Mouse (Mus musculus) lung, embryonic 16.5 days (tissue): ENCODE data around the gene Banf2. TPM values are rescaled to one million over a fixed set of nuclear protein-coding genes. Genes with fewer than 3 reads are reported as not detected.

Experiments used
- ATAC-seq: fragments of 200-750 bp; cut with Nextera tagmentation; 2 replicates; pipeline ENCODE4 v1.8.0; 2017; ENCODE audit warnings: low read depth, mild to moderate bottlenecking, moderate library complexity
- H3K27ac ChIP-seq: fragments of 300-500 bp; sonication (generic); 2 replicates; pipeline ENCODE4 v1.5.1; 2014; ENCODE audit warnings: mild to moderate bottlenecking, control low read depth, low read length
- H3K27me3 ChIP-seq: fragments of 300-500 bp; sonication (generic); 2 replicates; pipeline ENCODE4 v1.6.1; 2014; ENCODE audit warnings: low read depth, low read length, mixed read lengths; ENCODE audit not compliant: control insufficient read depth, insufficient read depth
- H3K36me3 ChIP-seq: fragments of 300-500 bp; sonication (generic); 2 replicates; pipeline ENCODE4 v1.6.1; 2014; ENCODE audit warnings: low read length; ENCODE audit not compliant: control insufficient read depth, insufficient read depth
- H3K4me1 ChIP-seq: fragments of 300-500 bp; sonication (generic); replicated peaks from 2 replicates; pipeline ENCODE4 v1.6.1; 2014; ENCODE audit warnings: low read length, mixed read lengths; ENCODE audit not compliant: control insufficient read depth, insufficient read depth
- H3K4me2 ChIP-seq: fragments of 300-500 bp; sonication (generic); 2 replicates; pipeline ENCODE4 v1.6.1; 2014; ENCODE audit warnings: low read depth, low read length, control low read depth
- H3K4me3 ChIP-seq: fragments of 300-500 bp; sonication (generic); 2 replicates; pipeline ENCODE4 v1.5.1; 2014; ENCODE audit warnings: mild to moderate bottlenecking, low read length, control low read depth
- H3K9ac ChIP-seq: fragments of 300-500 bp; sonication (generic); 2 replicates; pipeline ENCODE4 v1.6.1; 2014; ENCODE audit warnings: low read length, control low read depth
- H3K9me3 ChIP-seq: fragments of 300-500 bp; sonication (generic); 2 replicates; pipeline ENCODE4 v1.6.1; 2016; ENCODE audit warnings: low read length; ENCODE audit not compliant: control insufficient read depth
- WGBS: fragments of 180-500 bp; shearing (Covaris S2); extraction: QIAGEN DNeasy Blood & Tissue Kit; methylation state at CpG from one replicate; pipeline ENCODE4 v1.1.7; 2014; 5-methylcytosine and 5-hydroxymethylcytosine counted together
- polyA plus RNA-seq: library from polyadenylated mRNA; unstranded; fragments of >200 nt; fragmentation: Nextera tagmentation; extraction: Ambion mirVana; gene quantifications from 2 replicates; pipeline ENCODE4 v1.2.1, GENCODE M21; 2015

Gene Banf2
- polyA plus RNA-seq, 1 experiment from 2014 or later = not detected

DNA sequence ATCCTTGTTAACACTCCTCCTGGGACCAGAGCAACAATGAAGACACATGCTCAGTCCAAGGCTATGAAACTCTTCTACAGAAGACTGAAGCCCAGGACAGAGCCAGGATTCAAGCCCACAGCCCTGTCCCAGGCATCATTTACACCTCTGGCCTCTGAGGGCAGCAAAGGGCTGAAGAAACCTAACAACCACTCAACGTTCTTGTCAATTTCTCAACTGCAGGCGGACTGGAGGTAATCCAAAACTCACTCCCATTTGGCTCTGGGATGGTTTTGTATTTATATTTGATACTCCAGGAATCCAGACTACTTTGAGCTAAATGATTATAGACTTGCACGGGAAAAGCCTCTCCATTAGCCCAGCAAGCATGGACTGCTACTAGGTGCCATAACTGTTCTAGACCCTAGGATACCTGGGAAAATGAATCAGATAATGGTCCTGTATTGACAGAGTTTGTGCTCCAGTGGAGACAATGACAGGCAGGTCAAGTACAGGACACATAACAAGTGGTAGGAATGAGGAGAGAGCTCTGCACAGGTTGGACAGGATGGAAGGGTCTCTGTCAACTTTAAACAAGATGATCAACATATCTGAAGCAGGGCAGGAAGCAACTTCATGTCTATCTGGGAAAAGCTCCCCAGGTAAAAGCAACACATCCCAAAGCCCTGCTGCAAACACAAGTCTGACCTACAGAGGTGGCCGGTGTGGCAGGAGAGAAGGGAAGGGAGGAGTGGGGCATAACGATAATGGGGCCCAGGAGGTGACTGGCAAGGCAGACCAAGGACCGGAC lies 27.5 kb upstream of the Banf2 start:
- peak; percentile 31 for ATAC-seq
- no peaks in the 10 kb centered on the region for H3K9me3 ChIP-seq
- H3K4me3 ChIP-seq = no peak overlapping the region
- 50% methylated on average over 6 of the region's 6 CpGs for WGBS
- peaks cover 54% of the 10 kb centered on the region for H3K4me1 ChIP-seq
- no peaks in the 10 kb centered on the region for H3K27me3 ChIP-seq
- no peak overlapping the region for H3K9ac ChIP-seq
- H3K4me2 ChIP-seq = no peak overlapping the region
- no peaks in the 10 kb centered on the region for H3K36me3 ChIP-seq
- H3K27ac ChIP-seq = peak overlapping the region; percentile 26; the same call in 1 of the 2 replicates

DNA sequence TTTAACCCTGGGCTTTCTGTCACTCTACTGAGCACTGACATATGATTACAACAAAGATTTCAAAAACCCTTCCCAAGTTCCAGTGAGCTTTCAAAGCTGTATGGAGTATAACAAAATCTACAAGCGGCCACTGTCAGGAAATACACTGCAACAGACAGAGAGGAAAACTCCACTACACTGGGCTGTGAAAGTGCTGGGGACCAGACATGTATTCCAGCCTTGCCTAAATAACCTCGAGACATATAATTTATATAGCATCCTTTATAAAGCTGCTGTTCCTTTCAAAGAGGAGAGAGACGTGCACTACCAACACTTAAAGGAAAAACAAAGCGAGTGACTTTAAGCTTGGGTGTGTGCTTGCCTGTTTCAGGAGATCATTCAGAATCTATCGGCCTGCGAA lies 26.2 kb upstream of the Banf2 start:
- H3K27ac ChIP-seq = no peak overlapping the region
- no peak overlapping the region for H3K4me3 ChIP-seq
- 66% methylated on average over 6 of the region's 6 CpGs for WGBS
- no peaks in the 10 kb centered on the region for H3K9me3 ChIP-seq
- peaks cover 54% of the 10 kb centered on the region for H3K4me1 ChIP-seq
- no peak overlapping the region for H3K9ac ChIP-seq
- H3K36me3 ChIP-seq = no peaks in the 10 kb centered on the region
- H3K27me3 ChIP-seq = no peaks in the 10 kb centered on the region
- no peak for ATAC-seq
- no peak overlapping the region for H3K4me2 ChIP-seq

DNA sequence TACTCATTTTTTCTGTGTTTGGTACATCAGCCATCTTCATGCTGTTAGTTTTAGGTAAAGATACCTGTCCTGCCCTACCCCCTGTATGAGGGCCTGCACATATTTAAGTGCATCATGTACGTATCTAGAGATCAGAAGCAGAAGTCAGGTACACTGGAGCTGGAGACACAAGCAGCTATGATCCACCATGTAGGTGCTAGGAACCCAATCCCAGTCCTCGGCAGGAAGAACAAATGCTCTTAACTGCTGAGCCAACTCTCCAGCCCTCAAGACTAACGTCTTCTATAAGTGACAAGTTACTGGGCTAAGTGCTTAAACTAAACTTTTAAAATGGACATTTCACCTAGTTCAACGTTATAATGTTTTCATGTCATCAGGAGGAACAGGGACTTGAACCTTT lies 25.6 kb upstream of the Banf2 start:
- Histone ChIP-seq H3K36me3 (no peaks in the 10 kb centered on the region), H3K4me1 (peaks cover 54% of the 10 kb centered on the region), H3K4me3 (no peak overlapping the region), H3K4me2 (no peak overlapping the region), H3K9ac (no peak overlapping the region), H3K27ac (no peak overlapping the region), H3K9me3 (no peaks in the 10 kb centered on the region), H3K27me3 (no peaks in the 10 kb centered on the region)
- no peak for ATAC-seq
- WGBS = 64% methylated on average over 4 of the region's 4 CpGs

DNA sequence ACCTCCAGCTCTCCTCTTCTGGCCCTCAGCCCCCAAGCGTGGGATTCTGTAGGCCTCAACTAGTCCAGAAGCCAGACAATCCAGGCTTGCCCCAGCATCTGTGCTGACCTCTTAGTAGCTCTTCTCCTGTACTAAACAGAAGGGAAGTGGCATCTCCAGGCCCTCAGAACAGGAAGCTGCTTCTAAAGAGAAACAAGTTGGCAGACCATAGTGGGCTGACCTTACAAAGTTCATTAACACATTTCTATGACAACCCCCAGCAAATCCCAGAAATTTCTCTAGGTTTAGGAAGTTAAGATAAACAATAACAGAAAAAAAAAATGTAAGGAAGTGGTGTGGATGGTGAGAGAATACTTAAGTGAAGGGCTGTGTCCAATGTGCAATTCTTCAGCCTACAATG lies 23.8 kb upstream of the Banf2 start:
- ATAC-seq = no peak
- Histone ChIP-seq H3K4me2 (peak overlapping the region; percentile 63), H3K27ac (peak overlapping the region; percentile 94), H3K4me1 (peaks cover 43% of the 10 kb centered on the region), H3K9ac (peak overlapping the region; percentile 20), H3K36me3 (no peaks in the 10 kb centered on the region), H3K27me3 (no peaks in the 10 kb centered on the region), H3K4me3 (peak overlapping the region; percentile 80), H3K9me3 (no peaks in the 10 kb centered on the region)
- WGBS = 64% methylated on average over 1 of the region's 1 CpGs

DNA sequence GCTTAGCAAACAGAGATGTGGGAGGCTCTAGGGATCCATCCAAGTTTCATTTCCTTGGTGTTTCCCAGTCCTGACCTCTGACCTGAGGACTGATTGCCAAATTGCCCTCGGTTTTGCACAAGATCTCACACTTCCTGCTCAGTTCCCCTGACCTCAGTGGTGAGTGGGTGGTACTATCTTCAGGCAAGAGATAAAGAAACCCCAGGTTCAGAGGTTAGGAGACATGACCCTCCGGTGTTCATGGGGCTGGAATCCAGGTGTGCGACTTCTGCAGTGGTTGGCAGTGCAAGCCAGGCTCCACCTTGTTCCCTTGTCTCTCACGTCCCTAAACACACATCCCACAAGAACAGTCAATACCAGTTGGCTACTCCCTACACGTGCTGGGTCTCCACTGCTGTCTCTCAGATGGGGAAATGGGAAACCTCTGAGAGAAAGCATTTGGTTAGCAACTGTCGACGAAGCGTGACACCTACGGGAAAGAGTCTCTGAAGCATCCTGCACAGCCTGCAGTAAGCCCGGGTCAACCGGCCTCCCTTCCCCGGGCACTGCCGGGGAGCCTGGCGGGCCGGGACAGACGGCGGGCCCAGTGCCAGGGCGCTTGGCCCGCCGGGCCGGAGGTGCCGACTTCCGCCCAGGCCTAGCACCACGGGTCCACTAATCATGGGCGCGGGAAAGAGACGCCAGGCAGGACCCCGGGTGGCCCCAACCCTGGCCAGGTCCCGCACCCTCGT lies 23.1 kb upstream of the Banf2 start:
- Histone ChIP-seq H3K4me3 (peak overlapping the region; percentile 80), H3K9ac (peak overlapping the region; percentile 95), H3K4me1 (peaks cover 38% of the 10 kb centered on the region), H3K27ac (peak overlapping the region; percentile 94), H3K36me3 (no peaks in the 10 kb centered on the region), H3K4me2 (peak overlapping the region; percentile 63), H3K27me3 (no peaks in the 10 kb centered on the region), H3K9me3 (no peaks in the 10 kb centered on the region)
- WGBS = 1% methylated on average over 30 of the region's 30 CpGs
- peak; percentile 13; the same call in 1 of the 2 replicates for ATAC-seq

DNA sequence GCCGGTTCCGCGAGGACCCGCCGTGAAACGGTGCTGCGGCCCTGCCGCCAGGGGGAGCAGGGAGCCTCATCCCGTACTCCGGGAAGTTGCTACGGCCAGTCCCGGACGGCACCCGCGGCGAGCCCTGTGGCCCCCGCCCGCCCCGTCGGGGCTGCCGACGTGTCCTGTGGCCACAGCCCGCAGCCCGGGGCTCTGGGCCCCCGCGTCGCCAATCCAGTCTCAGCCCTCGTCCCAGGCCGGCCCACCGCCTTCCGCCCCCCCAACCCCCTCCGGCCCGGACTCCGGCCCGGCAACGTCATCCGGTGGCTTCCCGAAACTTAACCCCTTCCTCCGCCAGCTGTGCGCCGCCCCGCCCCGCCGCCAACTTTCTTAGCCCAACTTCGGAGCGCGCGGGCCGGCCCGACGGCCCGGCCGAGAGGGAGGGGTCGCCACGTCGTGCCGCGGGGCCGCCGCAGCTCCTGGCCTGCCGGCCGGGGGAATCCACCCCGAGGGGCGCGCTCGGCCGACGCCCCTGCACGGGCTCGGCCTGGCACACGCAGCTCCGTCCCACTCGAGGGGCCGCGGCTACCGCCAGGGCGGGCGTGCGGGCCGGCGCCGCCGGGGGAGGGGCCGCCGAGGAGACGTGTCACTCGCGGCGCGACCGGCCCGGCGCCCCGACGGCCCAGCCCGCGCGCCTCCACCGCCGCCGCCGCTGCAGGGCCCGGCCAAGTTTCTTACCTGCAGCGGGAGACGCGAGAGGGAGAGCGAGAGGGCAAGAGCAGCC lies 22.4 kb upstream of the Banf2 start:
- peaks cover 31% of the 10 kb centered on the region for H3K4me1 ChIP-seq
- WGBS = 0% methylated on average over 51 of the region's 107 CpGs

DNA sequence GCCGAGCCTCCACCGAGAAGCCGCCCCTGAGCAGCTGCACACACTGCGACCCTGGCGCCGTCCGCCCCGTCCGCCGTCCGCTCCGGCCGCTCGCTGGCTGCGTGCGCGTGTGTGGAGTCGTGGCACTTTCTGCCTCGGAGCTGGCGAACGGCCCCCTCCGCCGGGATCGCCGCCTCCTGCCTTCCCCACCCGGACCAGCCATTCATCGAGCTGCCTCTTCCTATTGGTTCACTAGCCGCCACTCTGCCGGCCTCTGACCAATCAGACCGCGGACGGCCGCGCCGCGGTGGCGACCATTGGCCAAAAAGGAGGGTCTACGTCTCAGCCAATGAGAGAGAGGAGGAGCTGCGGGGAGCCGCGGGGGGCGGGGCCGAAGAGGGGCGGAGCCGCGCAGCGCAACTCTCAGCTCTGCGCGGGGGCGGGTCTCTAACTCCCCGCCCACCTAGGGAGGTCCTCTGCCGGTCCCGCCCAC lies 21.7 kb upstream of the Banf2 start, which contains the start of gene Rrbp1:
Gene Rrbp1, minus strand, starts transcription at position 184 of the 472 bp plus-strand sequence.
- no peaks in the 10 kb centered on the region for H3K27me3 ChIP-seq
- H3K9ac ChIP-seq = peak within 1 kb of the TSS; percentile 95
- no peaks in the 10 kb centered on the region for H3K9me3 ChIP-seq
- WGBS = 0% methylated on average over 46 of the region's 53 CpGs
- peaks cover 24% of the 10 kb centered on the region for H3K4me1 ChIP-seq
- peak; percentile 97 for ATAC-seq
- H3K27ac ChIP-seq = peak within 1 kb of the TSS; percentile 94
- peak within 1 kb of the TSS; percentile 80 for H3K4me3 ChIP-seq
- peak within 1 kb of the TSS; percentile 63 for H3K4me2 ChIP-seq
- no peaks in the 10 kb centered on the region for H3K36me3 ChIP-seq

More for the DNA sequence above, 22.4 kb upstream of the Banf2 start:
- H3K27ac ChIP-seq = peak overlapping the region; percentile 94
- H3K36me3 ChIP-seq = no peaks in the 10 kb centered on the region
- no peaks in the 10 kb centered on the region for H3K9me3 ChIP-seq
- H3K4me2 ChIP-seq = peak overlapping the region; percentile 63
- peak overlapping the region; percentile 80 for H3K4me3 ChIP-seq
- peak; percentile 32 for ATAC-seq
- peak overlapping the region; percentile 95 for H3K9ac ChIP-seq
- H3K27me3 ChIP-seq = no peaks in the 10 kb centered on the region

DNA sequence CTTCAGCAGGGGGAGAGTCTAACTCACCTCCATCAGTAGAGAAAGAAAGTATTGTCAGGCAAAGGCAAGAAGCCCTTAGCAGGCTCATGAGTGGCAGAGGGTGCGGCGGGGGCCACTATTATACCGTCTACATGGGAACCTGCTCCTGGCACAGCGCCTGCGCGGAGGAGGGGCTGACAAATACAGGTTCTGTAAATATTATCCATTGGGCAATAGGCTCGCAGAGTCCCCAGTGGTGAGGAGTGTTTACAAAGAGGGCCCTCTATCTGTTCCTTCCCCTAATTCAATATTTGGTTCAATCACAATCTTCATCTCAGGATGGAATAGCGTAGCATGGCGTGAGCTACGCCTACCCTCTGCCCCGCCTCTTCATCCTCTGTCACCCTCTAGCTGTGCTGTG lies 18.8 kb upstream of the Banf2 start:
- Histone ChIP-seq H3K4me2 (no peak overlapping the region), H3K9ac (no peak overlapping the region), H3K36me3 (no peaks in the 10 kb centered on the region), H3K4me1 (peaks cover 7% of the 10 kb centered on the region), H3K9me3 (no peaks in the 10 kb centered on the region), H3K4me3 (no peak overlapping the region), H3K27me3 (no peaks in the 10 kb centered on the region), H3K27ac (no peak overlapping the region)
- 53% methylated on average over 11 of the region's 11 CpGs for WGBS
- no peak for ATAC-seq

DNA sequence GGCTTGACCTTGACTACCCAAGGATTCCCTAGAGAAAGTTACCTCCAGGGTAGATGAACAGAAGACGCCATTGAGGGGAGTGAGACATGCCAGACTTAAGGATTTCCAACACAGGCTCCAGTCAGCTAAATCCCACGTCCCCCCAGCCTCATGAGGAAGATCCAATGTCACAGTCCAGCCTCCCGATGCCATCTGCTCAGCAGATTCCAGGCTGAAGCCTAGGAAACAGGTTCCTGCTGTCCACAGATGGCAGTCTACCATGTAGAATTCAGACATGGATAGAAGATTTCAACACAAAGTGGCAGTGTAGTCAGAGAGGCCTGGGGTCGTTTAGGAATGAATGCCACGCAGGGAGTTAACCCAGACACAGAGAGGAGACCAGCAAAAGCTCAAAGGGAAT lies 18.4 kb upstream of the Banf2 start:
- no peak for ATAC-seq

More for the DNA sequence above, 18.4 kb upstream of the Banf2 start:
- no peaks in the 10 kb centered on the region for H3K27me3 ChIP-seq
- H3K4me1 ChIP-seq = peaks cover 3% of the 10 kb centered on the region
- no peak overlapping the region for H3K9ac ChIP-seq
- WGBS = 44% methylated on average over 5 of the region's 5 CpGs
- H3K36me3 ChIP-seq = no peaks in the 10 kb centered on the region
- no peaks in the 10 kb centered on the region for H3K9me3 ChIP-seq
- H3K4me2 ChIP-seq = no peak overlapping the region
- no peak overlapping the region for H3K27ac ChIP-seq
- H3K4me3 ChIP-seq = no peak overlapping the region
